Mouse (Mus musculus) heart, embryonic 11.5 days (tissue): ENCODE results near the gene Asna1. TPM values are rescaled to one million over a fixed set of nuclear protein-coding genes. Genes with fewer than 3 reads are reported as not detected.

Source experiments
- ATAC-seq: fragments of 200-750 bp; cut with Nextera tagmentation; replicated peaks from 2 replicates; pipeline ENCODE4 v1.8.0; 2017; ENCODE audit warnings: moderate library complexity; ENCODE audit not compliant: insufficient number of reproducible peaks, low FRiP score, low TSS enrichment
- H3K27ac ChIP-seq: fragments of 300-500 bp; sonication (generic); 2 replicates; pipeline ENCODE4 v1.5.1; 2014; ENCODE audit warnings: mild to moderate bottlenecking, low read depth, low read length
- H3K27me3 ChIP-seq: fragments of 300-500 bp; sonication (generic); 2 replicates; pipeline ENCODE4 v1.6.1; 2014; ENCODE audit warnings: mild to moderate bottlenecking, low read length, mixed read lengths; ENCODE audit not compliant: control insufficient read depth, insufficient read depth
- H3K36me3 ChIP-seq: fragments of 300-500 bp; sonication (generic); 2 replicates; pipeline ENCODE4 v1.6.1; 2014; ENCODE audit warnings: mild to moderate bottlenecking, low read length, moderate library complexity, mixed read lengths; ENCODE audit not compliant: control insufficient read depth, insufficient read depth
- H3K4me1 ChIP-seq: fragments of 300-500 bp; sonication (generic); 2 replicates; pipeline ENCODE4 v1.6.1; 2014; ENCODE audit warnings: low read length; ENCODE audit not compliant: control insufficient read depth, insufficient read depth
- H3K4me2 ChIP-seq: fragments of 300-500 bp; sonication (generic); 2 replicates; pipeline ENCODE4 v1.6.1; 2014; ENCODE audit warnings: mild to moderate bottlenecking, moderate library complexity
- H3K4me3 ChIP-seq: fragments of 300-500 bp; sonication (generic); 2 replicates; pipeline ENCODE4 v1.5.1; 2014; ENCODE audit warnings: low read depth, low read length
- H3K9ac ChIP-seq: fragments of 300-500 bp; sonication (generic); 2 replicates; pipeline ENCODE4 v1.6.1; 2014; ENCODE audit warnings: mild to moderate bottlenecking, low read depth, low read length, moderate library complexity
- H3K9me3 ChIP-seq: fragments of 300-500 bp; sonication (generic); replicated peaks from 2 replicates; pipeline ENCODE4 v1.6.1; 2016; ENCODE audit warnings: low read length; ENCODE audit not compliant: control insufficient read depth
- WGBS: fragments of 180-500 bp; shearing (Covaris S2); extraction: QIAGEN DNeasy Blood & Tissue Kit; methylation state at CpG from one replicate; pipeline ENCODE4 v1.1.7; 2014; ENCODE audit not compliant: insufficient replicate concordance; 5-methylcytosine and 5-hydroxymethylcytosine counted together
- polyA plus RNA-seq: library from polyadenylated mRNA; unstranded; fragments of >200 nt; fragmentation: Nextera tagmentation; extraction: Ambion mirVana; gene quantifications from 2 replicates; pipeline ENCODE4 v1.2.1, GENCODE M21; 2014

Asna1 gene
- polyA plus RNA-seq, 1 experiment from 2014 or later = 118 TPM

GRCm38 (mm10) chr8:85036718-85037365 lies 11.8 kb upstream of the Asna1 start, which contains the start of gene Tnpo2:
Gene Tnpo2, plus strand, starts transcription at chr8:85036915.
- ATAC-seq = peak; percentile 92
- H3K36me3 ChIP-seq = peaks cover 20% of the 10 kb centered on the region
- peak within 1 kb of the TSS; percentile 99 for H3K27ac ChIP-seq
- WGBS = under 1% methylated on average over 57 of the region's 59 CpGs
- peak within 1 kb of the TSS; percentile 94 for H3K9ac ChIP-seq
- H3K4me1 ChIP-seq = peaks cover 22% of the 10 kb centered on the region
- H3K4me2 ChIP-seq = peak within 1 kb of the TSS; percentile 97
- H3K9me3 ChIP-seq = no peaks in the 10 kb centered on the region
- no peaks in the 10 kb centered on the region for H3K27me3 ChIP-seq
- peak within 1 kb of the TSS; percentile 94 for H3K4me3 ChIP-seq

GRCm38 (mm10) chr8:85036381-85036717 lies 11.3 kb upstream of the Asna1 start:
- ATAC-seq = no peak
- peaks cover 20% of the 10 kb centered on the region for H3K36me3 ChIP-seq
- WGBS = under 1% methylated on average over 9 of the region's 9 CpGs
- H3K9ac ChIP-seq = peak overlapping the region; percentile 94
- H3K4me1 ChIP-seq = peaks cover 22% of the 10 kb centered on the region
- peak overlapping the region; percentile 94 for H3K4me3 ChIP-seq
- H3K27ac ChIP-seq = peak overlapping the region; percentile 99
- H3K4me2 ChIP-seq = peak overlapping the region; percentile 97
- H3K27me3 ChIP-seq = no peaks in the 10 kb centered on the region
- no peaks in the 10 kb centered on the region for H3K9me3 ChIP-seq

GRCm38 (mm10) chr8:85035728-85036310 lies 10.7 kb upstream of the Asna1 start:
- WGBS = 1% methylated on average over 15 of the region's 15 CpGs
- H3K9me3 ChIP-seq = no peaks in the 10 kb centered on the region
- H3K27me3 ChIP-seq = no peaks in the 10 kb centered on the region
- H3K27ac ChIP-seq = peak overlapping the region; percentile 99
- H3K9ac ChIP-seq = peak overlapping the region; percentile 94
- H3K4me2 ChIP-seq = peak overlapping the region; percentile 97
- peaks cover 22% of the 10 kb centered on the region for H3K4me1 ChIP-seq
- peak overlapping the region; percentile 94 for H3K4me3 ChIP-seq
- ATAC-seq = no peak
- peaks cover 14% of the 10 kb centered on the region for H3K36me3 ChIP-seq

GRCm38 (mm10) chr8:85035165-85035727 lies 10.2 kb upstream of the Asna1 start:
- no peaks in the 10 kb centered on the region for H3K9me3 ChIP-seq
- H3K27me3 ChIP-seq = no peaks in the 10 kb centered on the region
- peak overlapping the region; percentile 97 for H3K4me2 ChIP-seq
- H3K27ac ChIP-seq = peak overlapping the region; percentile 99
- no peak for ATAC-seq
- peaks cover 12% of the 10 kb centered on the region for H3K36me3 ChIP-seq
- H3K4me1 ChIP-seq = peaks cover 22% of the 10 kb centered on the region
- WGBS = 5% methylated on average over 12 of the region's 12 CpGs
- peak overlapping the region; percentile 94 for H3K4me3 ChIP-seq
- peak overlapping the region; percentile 94 for H3K9ac ChIP-seq

GRCm38 (mm10) chr8:85034764-85035163 lies 9.7 kb upstream of the Asna1 start:
- no peak for ATAC-seq
- Histone ChIP-seq H3K27ac (peak overlapping the region; percentile 54), H3K4me3 (peak overlapping the region; percentile 94), H3K36me3 (peaks cover 15% of the 10 kb centered on the region), H3K4me1 (peaks cover 22% of the 10 kb centered on the region), H3K4me2 (peak overlapping the region; percentile 97), H3K27me3 (no peaks in the 10 kb centered on the region), H3K9me3 (no peaks in the 10 kb centered on the region), H3K9ac (peak overlapping the region; percentile 94)
- WGBS = 3% methylated on average over 13 of the region's 13 CpGs

- H3K9ac ChIP-seq = no peak overlapping the region
- 54% methylated on average over 1 of the region's 1 CpGs for WGBS
- no peak overlapping the region for H3K4me3 ChIP-seq
- no peaks in the 10 kb centered on the region for H3K9me3 ChIP-seq
- H3K36me3 ChIP-seq = peaks cover 17% of the 10 kb centered on the region
- H3K27ac ChIP-seq = no peak overlapping the region
- no peak overlapping the region for H3K4me2 ChIP-seq
- H3K27me3 ChIP-seq = no peaks in the 10 kb centered on the region
- peaks cover 24% of the 10 kb centered on the region for H3K4me1 ChIP-seq
- ATAC-seq = no peak
Observed at GRCm38 (mm10) chr8:85033867-85034266, 8.8 kb upstream of the Asna1 start.

GRCm38 (mm10) chr8:85032622-85033311 lies 7.7 kb upstream of the Asna1 start:
- peaks cover 17% of the 10 kb centered on the region for H3K36me3 ChIP-seq
- H3K27ac ChIP-seq = no peak overlapping the region
- H3K4me2 ChIP-seq = no peak overlapping the region
- no peak overlapping the region for H3K4me3 ChIP-seq
- no peaks in the 10 kb centered on the region for H3K27me3 ChIP-seq
- H3K4me1 ChIP-seq = peaks cover 27% of the 10 kb centered on the region
- no peak for ATAC-seq
- no peak overlapping the region for H3K9ac ChIP-seq
- H3K9me3 ChIP-seq = no peaks in the 10 kb centered on the region
- WGBS = 77% methylated on average over 4 of the region's 4 CpGs

GRCm38 (mm10) chr8:85029271-85029670 lies 4.2 kb upstream of the Asna1 start:
- Histone ChIP-seq H3K4me3 (no peak overlapping the region), H3K36me3 (peaks cover 17% of the 10 kb centered on the region), H3K4me1 (peaks cover 29% of the 10 kb centered on the region)

More at GRCm38 (mm10) chr8:85029271-85029670, 4.2 kb upstream of the Asna1 start:
- Histone ChIP-seq H3K27me3 (no peaks in the 10 kb centered on the region), H3K27ac (no peak overlapping the region), H3K9ac (no peak overlapping the region), H3K9me3 (no peaks in the 10 kb centered on the region), H3K4me2 (0 out of 2 replicates have a peak overlapping the region, but pooled peaks have one; percentile 91)
- ATAC-seq = no peak
- 85% methylated on average over 14 of the region's 14 CpGs for WGBS
